Mouse (Mus musculus) ES-Bruce4 (cell line): ENCODE measurements around the gene Wnt7b.

Source experiments
- CTCF ChIP-seq: IDR thresholded peaks from one replicate; pipeline ENCODE4 v1.8.1; 2011; ENCODE audit warnings: low read depth, low read length
- EP300 ChIP-seq: IDR thresholded peaks from 2 replicates; pipeline ENCODE4 v1.6.1; 2011; ENCODE audit warnings: low read depth, low read length; ENCODE audit not compliant: insufficient read depth
- POLR2A ChIP-seq: IDR thresholded peaks from one replicate; pipeline ENCODE4 v1.8.1; 2011; ENCODE audit warnings: low read length; ENCODE audit not compliant: insufficient read depth

DNA sequence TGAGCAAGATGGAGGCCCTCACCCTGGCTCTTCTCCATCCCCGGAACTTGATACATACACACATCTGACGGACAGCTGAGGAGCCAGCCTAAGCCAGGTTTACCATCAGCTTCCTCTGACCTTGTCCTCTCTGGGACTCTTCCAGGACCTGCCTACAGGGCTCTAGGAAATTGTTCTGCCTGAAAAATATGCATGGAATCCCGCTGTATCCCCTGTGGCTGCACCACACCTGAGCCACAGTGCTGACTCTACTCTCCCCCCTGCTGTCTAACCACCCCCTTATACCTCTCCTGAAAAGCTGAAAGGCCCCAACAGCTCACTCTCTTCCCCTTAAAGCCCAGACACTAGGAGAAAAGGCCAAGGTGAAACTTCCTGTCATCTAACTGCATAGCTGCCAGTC is 52.4 kb downstream of the Wnt7b start:
- TF ChIP-seq POLR2A (no peak), CTCF (no peak), EP300 (peak; percentile 72; the same call in 1 of the 2 replicates)
